Mouse (Mus musculus): Measurements from ENCODE around the gene Tceal6.
A peak's percentile ranks its signal among the peaks of the same experiment; 100 is the strongest.
"Not testable (repeated sequence)": the region's sequence is repeated elsewhere in the genome, so short reads cannot be mapped to it uniquely, and the experiment has no call there.

The Tceal6 gene

GRCm38 (mm10) chrX:135210436-135211221, at the start of gene Tceal6:
Tceal6 (minus strand) TSS chrX:135210687.
- peak; percentile 14 for DNase-seq (ENCODE audit: extremely low spot score, low spot score)

DNA sequence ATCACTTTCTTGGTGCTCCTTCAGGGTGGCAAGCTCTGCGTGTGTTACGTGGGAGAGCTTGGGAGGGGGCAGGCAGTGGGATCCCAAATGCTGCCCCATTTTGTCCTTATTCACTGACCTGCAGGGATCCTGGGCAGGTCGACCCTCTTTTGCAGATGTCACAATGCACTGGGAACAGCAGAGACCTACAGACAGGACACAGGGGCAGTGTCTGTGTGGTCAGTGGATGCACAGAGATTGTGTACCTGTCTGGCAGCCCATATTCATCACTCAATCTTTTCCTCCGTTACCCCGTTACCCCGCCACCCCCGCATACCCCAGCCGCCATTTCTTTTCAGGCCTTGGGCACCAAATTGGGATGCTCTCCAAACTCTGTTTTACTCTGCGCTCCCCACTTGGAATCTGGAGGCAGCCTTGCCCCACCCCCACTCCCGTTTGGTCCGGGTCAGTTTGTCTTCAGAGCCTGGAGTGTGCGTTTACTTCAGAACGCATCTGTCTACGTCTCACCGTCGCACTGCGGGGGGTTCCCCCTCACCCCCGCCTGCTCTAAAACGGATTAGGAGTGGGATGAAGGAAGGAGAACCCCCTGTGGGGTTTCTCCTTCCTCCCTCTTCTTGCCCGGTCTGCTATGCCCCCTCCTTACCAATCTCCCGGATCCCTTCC, 583 bp downstream of the Tceal6 start:
- DNase-seq (ENCODE audit: extremely low spot score, low spot score): not testable (repeated sequence)

DNA sequence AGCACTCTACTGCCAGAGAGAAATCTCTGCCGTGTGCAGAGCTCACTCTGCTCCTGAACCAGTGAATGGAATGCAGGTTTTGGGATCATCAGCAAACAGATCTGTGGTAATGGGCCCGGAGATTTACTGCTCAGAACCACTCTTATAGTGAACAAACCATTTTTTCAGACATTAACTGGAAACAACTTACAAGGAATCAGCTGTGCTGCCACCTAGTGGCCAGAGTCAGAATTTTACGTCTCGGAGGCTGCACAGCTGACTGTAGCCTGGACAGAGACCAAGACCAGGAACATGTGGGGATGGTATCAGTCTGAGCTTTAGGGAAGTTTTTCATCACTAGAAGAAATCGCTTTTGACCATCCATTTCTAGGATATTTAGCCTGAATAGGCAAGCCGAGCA, 20.6 kb downstream of the Tceal6 start:
- DNase-seq (ENCODE audit: extremely low spot score, low spot score): not testable (repeated sequence)

DNA sequence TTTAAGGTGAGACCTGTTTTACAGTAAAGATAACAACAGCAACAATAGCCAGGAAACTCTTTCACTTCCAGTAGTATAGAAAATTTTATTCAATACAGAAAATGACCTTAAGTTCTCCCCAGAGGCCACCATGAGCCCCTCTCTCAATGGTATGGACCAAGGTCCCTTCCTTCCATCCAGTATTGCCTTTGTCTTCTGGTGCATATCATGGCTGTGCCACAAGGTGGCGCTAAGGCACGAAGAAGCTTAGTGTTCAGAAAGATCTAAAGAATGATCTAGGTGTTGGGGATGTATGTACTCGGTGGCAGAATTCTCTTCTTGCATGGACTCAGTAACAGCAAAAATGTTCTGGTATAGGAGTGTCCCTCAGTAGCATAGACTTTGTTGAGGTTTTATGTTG, 21.8 kb downstream of the Tceal6 start:
- not testable (repeated sequence) for DNase-seq (ENCODE audit: extremely low spot score, low spot score)

DNA sequence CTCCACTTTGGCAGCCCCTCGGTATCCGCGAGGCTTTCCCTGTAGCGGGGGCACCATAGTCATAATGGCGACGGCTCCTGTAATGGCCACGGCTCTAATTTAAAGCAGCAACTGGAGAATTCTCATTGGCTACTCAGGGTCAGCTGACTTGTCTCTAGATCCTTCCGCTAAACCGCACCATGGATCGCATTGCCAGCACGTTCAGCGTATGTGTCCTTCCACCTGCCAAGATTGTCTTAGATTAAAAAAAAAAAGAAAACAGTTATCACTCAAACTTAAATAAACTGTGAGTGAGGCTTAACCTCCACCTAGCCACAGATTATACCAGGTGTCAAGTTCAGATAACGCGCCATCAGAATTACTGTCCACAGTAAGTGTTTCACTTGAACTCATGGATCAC, 33.0 kb downstream of the Tceal6 start, which contains the start of gene Gm15023:
TSS of gene Gm15023 (minus strand) at position 101 of the 400 bp plus-strand sequence.
- not testable (repeated sequence) for DNase-seq (ENCODE audit: extremely low spot score, low spot score)
